Mouse (Mus musculus) heart, postnatal 14 days (tissue): Measurements from ENCODE around the gene Tex50. TPM values are rescaled to one million over a fixed set of nuclear protein-coding genes. Genes with fewer than 3 reads are reported as not detected.
"Not testable (repeated sequence)": the region's sequence is repeated elsewhere in the genome, so short reads cannot be mapped to it uniquely, and the experiment has no call there.

Experiments
- DNase-seq, 2 experiments: peaks; one replicate each; pipeline ENCODE4 v3.0.0; 2021 to 2022
- intact Hi-C: fragments of 180-260 bp; cut with DNase I; formaldehyde crosslinking; loops from one replicate; pipeline ENCODE4 v1.15.1; 2025
- long read RNA-seq, 2 experiments: library from polyadenylated mRNA; stranded (forward); transcript quantifications; one replicate each; pipeline ENCODE4 v2.0.0; 2021
- total RNA-seq, 2 experiments: library from RNA; stranded (reverse); gene quantifications; 2 replicates each; pipeline ENCODE4 v1.2.3; 2021

Gene Tex50
- total RNA-seq = not detected
- long read RNA-seq, experiment 1 = 0 reads
- long read RNA-seq, experiment 2 = 0 reads

DNA sequence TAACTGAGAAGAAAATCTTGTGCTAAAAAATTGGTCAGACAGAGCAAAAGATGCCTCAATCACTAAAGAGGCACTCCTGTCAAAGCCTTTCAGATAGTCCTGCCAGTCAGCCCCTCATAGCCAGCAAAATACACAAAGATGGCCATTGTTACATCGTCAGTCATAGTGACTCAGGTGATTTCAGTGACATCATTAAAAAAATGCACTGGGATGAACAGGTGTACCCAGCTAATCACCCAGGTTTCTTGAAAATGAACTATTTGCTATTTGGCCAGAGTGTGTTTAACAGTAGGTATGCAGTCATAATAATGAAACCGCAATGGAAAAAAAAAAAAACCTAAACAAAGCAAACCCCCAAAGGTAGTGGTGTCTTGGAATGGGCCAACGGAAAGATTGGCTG lies at the start of gene Tex50:
TSS of gene Tex50 (minus strand) at position 101 of the 400 bp plus-strand sequence.
- intact Hi-C loops = no loop called here

DNA sequence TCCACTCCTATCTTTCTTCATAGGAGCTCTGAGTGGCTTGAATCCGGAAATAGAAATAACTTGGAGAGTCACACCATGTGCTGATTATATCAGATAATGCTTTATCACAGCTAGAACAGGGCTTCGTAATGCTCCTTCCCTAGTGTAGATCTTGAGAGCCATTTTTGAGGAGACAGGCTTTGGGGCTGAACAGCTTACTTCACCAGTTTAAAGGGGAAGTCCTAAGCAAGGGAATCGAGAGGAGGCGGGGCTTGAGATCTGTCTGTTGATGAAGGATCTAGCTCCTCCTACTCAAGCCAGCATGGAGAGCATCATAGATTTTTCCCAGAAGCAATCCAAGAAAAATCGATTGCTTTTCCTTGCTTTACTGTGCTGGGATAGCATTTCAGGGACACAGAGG lies 40.7 kb upstream of the Tex50 start:
- intact Hi-C loops = loop anchor here (5.0 to 10.0 kb wide), 4 partner anchors 87 to 455 kb away; partner anchors contain the start of genes Cenpl, Dars2 and Serpinc1

More for the DNA sequence above, at the start of gene Tex50:
- DNase-seq = no peak

DNA sequence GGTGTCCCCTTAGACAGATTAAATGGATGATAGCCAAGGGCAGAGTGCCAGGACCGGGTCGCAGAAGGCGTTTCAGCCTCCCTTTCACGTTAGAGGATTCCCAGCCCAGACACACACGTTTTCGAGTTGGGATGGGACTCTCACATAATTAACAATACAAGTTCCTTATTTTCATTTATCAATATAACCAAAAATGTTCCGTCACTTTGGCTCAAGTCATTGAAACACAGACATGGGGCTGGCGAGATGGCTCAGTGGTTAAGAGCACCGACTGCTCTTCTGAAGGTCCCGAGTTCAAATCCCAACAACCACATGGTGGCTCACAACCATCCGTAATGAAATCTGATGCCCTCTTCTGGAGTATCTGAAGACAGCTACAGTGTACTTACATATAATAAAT lies 37.2 kb upstream of the Tex50 start:
- DNase-seq = not testable (repeated sequence)
- intact Hi-C loops = loop anchor here (5.0 to 10.0 kb wide), 4 partner anchors 91 to 452 kb away; partner anchors contain the start of genes Cenpl, Dars2 and Serpinc1

More for the DNA sequence above, 40.7 kb upstream of the Tex50 start:
- DNase-seq = no peak

DNA sequence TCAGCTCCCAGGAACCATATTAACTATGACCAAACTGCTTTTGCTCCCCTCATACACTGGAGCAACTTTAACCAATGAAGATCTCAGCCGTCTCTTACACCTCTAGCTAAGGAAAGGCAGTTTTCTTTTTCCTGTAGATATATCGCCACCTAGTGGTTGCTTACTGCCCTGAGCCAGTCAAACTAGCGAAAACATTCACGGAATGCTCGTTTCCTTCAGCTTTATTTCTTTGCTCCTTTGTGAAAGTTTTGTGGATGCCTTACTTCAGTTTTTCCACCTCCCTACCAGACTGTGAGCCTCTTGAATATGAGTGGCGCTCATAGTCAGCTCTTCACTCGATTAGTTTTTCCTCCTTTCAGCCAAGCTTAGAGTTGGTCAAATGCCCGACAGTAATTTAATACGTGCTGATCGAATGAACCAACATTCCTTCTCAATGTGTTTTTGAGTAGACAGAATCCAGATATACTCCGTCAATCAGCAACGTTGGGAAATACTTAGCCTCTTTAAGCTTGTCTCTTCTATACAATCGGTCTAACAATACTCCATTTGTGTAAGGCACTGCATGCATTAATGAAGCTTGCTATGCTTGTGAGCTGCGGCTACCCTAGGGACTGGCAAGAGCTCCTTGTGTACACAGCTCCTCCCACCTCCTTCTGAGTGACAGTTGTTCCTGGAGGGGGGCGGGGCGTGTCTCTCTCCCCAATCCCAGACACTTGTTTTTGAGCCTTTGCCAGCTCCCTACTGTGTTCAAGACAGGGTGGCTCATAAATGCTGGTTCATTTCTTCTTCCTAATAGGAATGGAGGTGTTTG lies 36.6 kb upstream of the Tex50 start:
- intact Hi-C loops = loop anchor here (5.0 to 10.0 kb wide), 4 partner anchors 92 to 451 kb away; partner anchors contain the start of genes Cenpl, Dars2 and Serpinc1
- peak; percentile 73 to 86 for DNase-seq

DNA sequence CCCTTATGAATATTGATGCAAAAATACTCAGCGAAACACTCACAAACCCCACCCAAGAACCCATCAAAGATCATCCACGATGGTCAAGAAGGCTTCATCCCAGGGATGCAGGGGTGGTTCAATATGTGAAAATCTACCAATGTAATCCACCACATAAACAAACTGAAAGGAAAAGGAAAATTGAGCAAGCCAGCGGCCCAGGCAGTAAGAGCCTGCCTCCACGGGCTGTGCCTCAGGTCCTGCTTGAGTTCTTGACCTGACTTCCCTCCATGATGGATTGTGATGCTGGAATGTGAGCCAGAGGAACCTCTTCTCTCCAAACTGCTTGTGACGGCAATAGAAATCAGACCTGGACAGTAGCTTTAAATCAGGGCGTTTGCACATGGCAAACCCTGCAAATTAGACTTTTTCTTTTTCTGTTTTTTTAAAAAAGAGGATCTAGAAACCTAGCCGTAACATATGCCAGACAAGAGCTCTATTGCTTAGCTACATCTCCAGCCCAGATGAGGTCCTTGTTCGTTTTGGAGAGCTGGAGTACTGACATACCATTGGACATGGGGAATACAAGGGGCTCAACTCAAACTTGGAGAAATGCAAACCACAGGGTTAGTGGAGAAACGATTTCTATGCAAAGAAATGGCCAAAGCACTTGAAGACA lies 31.3 kb upstream of the Tex50 start:
- intact Hi-C loops = loop anchor here (10.0 kb wide), 3 partner anchors 116 to 446 kb away; partner anchors contain the start of genes Cenpl, Dars2 and Serpinc1
- no peak for DNase-seq

DNA sequence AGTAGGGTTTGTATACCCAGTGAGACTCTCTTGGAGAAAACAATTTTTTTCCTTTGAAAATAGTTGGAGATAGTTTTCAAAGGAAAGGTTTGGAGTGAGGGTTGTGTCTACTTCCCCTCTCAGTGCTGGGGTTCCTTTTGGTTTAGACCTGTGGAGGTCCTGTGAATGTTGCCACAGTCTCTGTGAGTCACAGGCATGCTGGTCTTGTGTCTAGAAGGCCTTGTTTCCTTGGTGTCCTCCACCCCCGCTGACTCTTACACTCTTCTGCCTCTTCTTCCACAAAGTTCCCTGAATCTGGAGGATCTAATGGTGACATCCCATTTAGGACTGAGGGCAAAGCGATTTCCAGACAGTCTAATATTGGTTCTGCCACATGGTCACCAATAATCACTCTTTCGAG lies 26.3 kb upstream of the Tex50 start:
- intact Hi-C loops = no loop called here
- DNase-seq = no peak

DNA sequence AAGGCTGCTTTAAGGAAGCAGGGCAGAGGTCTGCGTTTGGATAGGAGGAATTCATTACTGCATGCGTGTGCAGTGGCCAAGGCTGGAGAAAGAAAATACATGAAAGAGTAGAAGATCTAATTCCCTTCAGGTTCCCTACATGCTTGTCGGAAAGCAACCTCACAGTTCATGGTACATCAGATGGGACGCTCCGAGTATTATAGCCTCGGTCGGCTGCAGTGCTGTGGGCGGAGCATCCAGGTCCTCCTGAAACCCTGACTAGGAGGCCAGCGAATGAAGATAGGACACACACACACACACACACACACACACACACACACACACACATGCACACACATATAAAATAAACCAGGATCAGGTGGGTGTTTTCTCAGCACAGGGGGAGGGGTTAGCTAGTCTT lies 24.6 kb upstream of the Tex50 start:
- DNase-seq = no peak
- intact Hi-C loops = no loop called here

DNA sequence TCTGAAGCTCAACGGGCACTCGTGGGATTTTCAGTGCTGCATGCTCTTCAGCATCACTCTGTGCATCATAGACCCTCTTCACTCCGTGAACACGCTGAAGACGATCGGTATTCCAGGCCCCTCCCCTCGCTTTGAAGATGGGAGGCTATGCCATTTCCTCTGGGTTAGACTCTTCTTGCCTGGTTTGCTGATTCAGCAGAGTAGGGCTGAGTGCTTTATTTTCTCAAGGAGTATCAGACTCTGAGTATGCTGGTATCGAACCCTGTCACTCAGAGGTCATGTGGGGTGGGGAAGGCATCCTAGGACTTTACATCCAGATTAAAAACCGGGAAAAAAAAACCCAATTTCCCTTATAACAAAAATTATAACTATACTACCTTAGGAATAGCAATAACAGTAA lies 23.3 kb upstream of the Tex50 start:
- intact Hi-C loops = no loop called here
- DNase-seq = no peak

DNA sequence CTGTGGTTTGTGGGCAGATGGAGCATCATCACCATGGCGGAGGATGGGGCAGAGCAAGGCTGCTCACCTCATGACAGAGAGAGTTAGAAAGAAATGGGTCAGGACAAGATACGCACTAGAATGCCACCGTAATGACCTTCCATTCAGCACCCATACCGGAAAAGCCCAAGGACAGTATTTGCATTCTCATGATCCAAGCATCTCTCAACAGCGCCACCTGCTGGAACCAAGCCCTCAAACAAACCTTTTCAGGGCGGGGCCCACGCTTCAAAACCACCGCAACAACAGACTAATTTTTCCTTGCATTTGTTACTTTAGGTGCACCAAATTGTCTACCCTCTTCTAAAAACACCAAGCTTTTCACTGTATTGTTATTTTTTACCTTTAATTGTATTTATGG lies 21.6 kb upstream of the Tex50 start:
- peak; percentile 37 to 58 for DNase-seq
- intact Hi-C loops = no loop called here

DNA sequence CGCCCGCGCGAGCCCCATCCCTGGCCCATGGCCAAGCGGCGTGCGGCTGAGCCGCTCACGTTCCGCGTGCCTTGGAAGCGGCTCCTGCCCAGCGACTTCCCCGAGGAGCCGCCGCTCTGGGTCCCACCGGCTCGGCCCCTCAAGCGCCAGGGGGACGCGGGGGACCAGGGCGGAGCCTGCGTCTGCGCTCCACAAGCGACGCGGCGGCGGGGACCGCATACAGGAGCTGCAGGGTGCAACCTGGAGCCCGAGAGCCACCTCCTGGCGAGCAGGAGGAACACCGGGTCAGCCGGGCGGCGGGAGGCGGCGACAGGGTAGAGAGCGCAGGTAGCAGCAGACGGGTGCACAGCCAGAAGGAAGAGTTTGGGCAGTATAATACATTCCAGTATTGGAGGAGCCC lies 11.5 kb upstream of the Tex50 start:
- intact Hi-C loops = no loop called here
- DNase-seq = peak; percentile 68 to 73

DNA sequence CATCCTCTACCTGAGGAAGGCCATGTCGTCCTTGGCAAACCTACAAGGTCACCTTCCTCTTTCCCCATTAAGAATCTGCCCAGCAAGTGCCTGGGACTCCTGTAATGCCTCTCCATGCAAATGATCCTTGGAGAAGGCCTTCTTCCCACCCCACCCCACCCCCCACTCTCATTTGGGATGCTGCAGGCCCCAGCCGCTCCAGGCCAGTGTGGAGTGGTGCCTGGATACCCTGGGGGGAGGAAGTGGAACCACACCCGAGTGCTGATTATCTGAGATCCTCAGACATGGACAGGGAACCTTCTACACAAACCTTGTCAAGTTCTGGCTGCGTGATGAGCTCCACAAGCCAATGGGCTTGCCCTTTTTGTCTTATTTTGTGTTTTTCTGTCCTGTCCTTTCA lies 1.2 kb upstream of the Tex50 start:
- no peak for DNase-seq
- intact Hi-C loops = no loop called here

DNA sequence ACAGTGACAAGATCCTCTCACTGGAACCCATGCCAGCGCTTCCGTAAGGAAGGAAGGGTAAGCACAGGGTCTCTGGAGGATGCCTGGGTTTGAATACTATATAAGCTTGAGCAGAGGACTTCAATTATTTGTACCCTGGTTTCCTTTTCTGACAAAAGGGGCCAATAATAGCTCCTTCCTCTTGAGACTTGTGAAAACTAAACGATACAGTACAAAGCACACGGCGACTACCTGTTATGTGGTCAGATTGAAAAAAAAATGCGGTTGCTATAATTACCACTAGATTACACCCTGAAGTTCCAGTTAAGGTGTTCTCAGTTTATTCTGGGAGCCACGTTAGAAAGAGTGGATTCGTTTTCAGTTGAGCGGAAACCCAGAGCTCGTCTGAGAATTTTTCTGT lies 2.6 kb downstream of the Tex50 start:
- intact Hi-C loops = no loop called here

DNA sequence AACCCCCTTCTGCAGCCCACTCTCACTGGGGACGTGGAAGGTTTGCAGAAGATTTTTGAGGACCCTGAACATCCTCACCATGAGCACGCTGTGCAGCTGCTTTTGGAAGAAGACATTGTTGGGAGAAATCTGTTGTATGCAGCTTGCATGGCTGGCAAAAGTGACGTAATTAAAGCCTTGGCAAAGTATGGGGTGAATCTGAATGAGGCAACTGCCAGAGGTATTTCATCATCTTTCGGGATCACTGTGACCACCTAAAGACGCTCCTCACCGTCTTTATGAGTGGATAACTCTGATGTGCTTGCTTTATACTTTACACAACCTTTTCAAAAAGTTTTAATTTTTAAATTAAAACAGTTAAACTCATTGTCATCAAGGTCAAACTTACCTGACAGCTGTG lies 8.0 kb downstream of the Tex50 start:
- intact Hi-C loops = no loop called here
- no peak for DNase-seq

More for the DNA sequence above, 2.6 kb downstream of the Tex50 start:
- DNase-seq = no peak

DNA sequence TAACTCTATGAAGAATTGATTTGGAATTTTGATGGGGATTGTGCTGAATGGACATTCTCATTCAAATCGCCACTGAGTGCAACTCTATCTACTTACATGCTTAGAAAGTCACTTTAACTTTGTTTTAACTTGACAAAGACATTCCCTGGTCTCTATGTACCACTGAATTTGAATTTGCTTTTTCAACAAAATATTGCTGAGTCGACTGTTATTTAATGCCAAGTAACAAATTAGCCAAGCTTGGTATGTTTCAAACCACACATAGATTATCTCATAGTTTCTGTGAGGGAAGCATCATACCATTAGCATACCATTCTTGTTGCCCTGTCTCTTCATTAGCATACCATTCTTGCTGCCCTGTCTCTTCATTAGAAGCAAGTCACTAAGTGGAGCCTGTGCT lies 11.2 kb downstream of the Tex50 start:
- DNase-seq = no peak
- intact Hi-C loops = no loop called here

DNA sequence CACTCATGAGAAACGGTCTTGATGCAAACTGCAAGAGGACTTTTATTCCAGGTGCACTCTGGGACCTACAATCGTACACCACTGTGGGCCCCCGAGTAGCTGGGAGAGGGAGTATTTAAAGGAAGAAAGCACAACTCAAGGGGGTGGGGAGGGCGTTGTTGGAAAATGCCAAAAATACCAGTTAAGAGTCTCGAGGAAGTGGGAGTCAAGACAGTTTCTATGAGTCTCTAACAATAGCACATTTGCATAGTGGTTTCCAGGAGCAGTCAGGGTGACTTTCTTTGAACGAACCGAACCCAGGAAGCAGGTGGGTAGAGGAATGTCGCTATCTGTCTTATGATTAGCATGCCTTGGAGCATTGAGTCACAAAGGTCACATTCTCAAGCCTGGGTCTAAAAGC lies 13.5 kb downstream of the Tex50 start:
- DNase-seq, intact Hi-C loops: not testable (repeated sequence)

DNA sequence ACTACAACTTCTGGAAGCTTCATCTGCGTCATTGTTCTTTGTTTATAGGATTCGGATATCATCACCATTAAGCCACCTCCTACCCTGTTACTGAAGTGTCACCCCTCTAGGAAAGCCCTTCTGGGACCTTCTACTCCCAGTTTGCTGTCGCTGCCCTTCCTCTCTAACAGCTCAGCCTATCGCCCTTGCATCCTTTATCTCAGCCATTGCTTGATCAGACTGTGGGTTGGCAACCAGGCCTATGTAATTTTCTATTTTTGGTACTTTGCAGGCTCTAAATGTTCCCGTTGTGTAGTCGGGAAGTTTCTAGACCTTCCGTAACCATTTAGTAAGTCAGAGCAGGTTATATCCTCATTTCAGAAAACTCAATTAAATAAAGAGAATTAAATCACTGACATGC lies 15.9 kb downstream of the Tex50 start:
- intact Hi-C loops = no loop called here
- DNase-seq = no peak

DNA sequence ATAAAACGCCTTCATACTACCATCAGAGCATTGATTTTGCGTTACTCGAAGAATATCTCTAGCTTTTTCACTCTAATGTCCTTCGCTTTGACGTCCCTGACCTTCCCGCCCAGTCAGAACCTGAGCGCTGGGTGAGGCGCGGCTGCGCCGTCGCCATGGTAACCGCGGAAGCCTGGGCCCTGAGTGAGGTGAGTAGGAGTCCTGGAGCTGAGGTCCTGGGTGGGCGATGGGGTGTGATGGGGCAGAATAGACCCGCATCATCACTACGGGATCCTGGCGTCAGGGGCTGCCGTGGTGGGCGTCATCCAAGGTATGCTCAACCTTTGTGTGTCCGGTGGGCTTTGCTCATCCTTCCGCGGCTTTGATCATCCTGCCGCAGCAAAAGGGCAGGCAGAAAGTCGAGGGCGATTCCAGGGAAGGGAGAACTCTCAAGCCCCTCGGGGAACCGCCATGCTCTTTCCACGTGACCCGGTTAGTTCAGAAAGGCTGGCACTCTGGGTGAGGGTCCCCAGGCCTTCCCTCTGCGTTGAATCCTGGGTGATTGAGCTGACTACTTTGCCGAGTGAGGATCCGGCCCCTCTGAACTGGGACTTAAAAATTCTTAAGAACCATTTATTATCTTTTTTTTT lies 16.5 kb downstream of the Tex50 start, which contains the start of gene Ankrd45:
TSS of gene Ankrd45 (plus strand) at position 161 of the 629 bp plus-strand sequence.
- intact Hi-C loops = no loop called here
- peak; percentile 27 to 46 for DNase-seq

DNA sequence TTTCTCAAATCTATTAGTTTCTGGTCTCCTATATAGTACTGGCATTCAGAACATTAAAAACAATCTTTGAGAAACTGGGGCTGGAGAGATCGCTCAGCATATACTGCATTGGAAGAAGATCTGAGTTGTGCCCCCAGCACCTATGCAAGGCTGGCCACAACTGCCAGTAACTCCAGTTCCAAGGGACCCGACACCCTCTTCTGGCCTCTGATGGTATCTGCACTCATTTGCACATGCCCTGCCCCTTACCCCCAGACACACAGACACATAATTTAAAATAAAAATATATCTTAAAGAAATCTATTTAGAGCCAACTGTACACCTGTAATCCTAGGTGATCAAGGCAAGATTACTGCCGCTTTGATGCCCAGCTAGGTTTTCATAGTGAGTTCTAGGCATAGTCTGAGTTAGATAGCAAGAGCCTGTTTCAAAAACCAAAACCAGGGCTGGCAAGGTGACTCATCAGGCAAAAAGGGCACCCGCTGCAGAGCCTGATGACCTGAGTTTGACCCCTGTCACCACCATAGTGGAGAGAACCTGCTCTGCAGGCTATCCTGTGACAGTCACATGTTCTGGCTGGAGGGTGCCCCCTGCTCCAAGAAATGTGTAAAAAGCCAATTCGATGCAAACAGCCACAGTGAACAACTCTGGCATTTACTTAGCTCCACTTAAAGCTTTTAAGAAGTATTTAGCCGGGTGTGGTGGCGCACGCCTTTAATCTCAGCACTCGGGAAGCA lies 18.9 kb downstream of the Tex50 start:
- intact Hi-C loops = no loop called here
- DNase-seq = no peak

DNA sequence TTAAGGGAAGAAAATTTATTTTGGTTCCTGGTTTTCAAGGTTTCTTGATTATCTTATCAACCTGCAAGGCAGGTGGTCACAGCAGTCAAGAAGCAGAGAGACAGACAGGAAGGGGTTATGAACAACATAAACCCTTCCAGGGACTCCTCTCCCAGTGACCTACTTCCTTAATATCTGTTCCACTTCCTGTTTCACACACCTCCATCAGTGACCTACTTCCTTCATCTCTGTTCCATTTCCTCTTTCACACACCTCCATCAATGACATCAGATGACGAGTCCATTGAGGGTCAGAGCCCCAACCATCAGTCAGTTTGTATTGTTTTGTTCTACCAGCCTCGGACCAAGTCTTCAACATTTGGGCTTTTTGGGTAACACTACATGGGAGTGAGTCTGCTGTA lies 19.6 kb downstream of the Tex50 start:
- intact Hi-C loops = loop anchor here (10.0 kb wide), 1 partner anchor 115 kb away; the partner anchor contains the start of gene Prdx6
- no peak for DNase-seq
